Mouse (Mus musculus): ENCODE data around the gene Olfr1040. TPM values are rescaled to one million over a fixed set of nuclear protein-coding genes. Genes with fewer than 3 reads are reported as not detected.

Gene Olfr1040
- polyA plus RNA-seq, 1 experiment from 2014 or later = not detected

DNA sequence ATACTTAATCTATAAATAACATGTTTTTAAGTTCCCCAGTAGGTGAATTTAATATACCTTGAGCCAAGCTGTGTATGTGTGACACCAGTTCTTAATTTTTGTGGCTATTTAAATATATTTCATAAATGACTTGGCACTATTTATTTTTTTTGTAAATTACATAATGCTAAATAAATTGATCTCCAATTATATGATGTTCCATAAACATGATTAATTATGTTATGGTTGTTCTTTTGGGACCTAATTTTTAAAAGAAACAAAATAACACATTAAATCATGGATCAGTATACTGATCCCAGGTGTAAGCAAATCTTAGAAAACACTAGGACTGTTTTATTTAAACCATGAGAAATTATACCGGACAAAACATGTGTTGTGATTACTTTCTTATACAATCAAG, 10.7 kb downstream of the Olfr1040 start, which contains the start of gene Olfr1039:
Olfr1039 (minus strand) TSS at position 101 of the 400 bp plus-strand sequence.
- Histone ChIP-seq H3K27me3 (ENCODE audit: insufficient read depth, low read length) (no peaks in the 10 kb centered on the region), H3K9ac (no peak within 1 kb of the TSS), H3K36me3 (ENCODE audit: insufficient read depth) (no peaks in the 10 kb centered on the region), H3K4me1 (ENCODE audit: insufficient read depth) (no peaks in the 10 kb centered on the region), H3K4me2 (no peak within 1 kb of the TSS), H3K27ac (ENCODE audit: low read depth) (no peak within 1 kb of the TSS), H3K4me3 (ENCODE audit: low read depth, low read length) (no peak within 1 kb of the TSS), H3K9me3 (ENCODE audit: low read depth, low read length) (no peaks in the 10 kb centered on the region)
- no peak for DNase-seq
- no peak for ATAC-seq (ENCODE audit: insufficient read depth)
- TF ChIP-seq CTCF (IDR thresholded peaks at IDR 0.05; ENCODE audit: low read depth) = no peak
- 89% methylated on average over 1 of the region's 1 CpGs for WGBS

Other genes starting within 250 kb of the Olfr1040 start
- gene Olfr1024, start 241.7 kb downstream of the Olfr1040 start, polyA plus RNA-seq (2014; fragmentation: Nextera tagmentation; extraction: Ambion mirVana) = not detected in 2 replicates
- gene Olfr1025-ps1, start 231.5 kb downstream of the Olfr1040 start, polyA plus RNA-seq (2014; fragmentation: Nextera tagmentation; extraction: Ambion mirVana) = not detected in 2 replicates
- gene Olfr1026, start 225.2 kb downstream of the Olfr1040 start, polyA plus RNA-seq (2014; fragmentation: Nextera tagmentation; extraction: Ambion mirVana) = not detected in 2 replicates
- gene Olfr1028, start 196.3 kb downstream of the Olfr1040 start, polyA plus RNA-seq (2014; fragmentation: Nextera tagmentation; extraction: Ambion mirVana) = not detected in 2 replicates
- gene Olfr1029, start 172.8 kb downstream of the Olfr1040 start, polyA plus RNA-seq (2014; fragmentation: Nextera tagmentation; extraction: Ambion mirVana) = not detected in 2 replicates
- not detected in 2 replicates for gene Olfr1030, start 167.5 kb downstream of the Olfr1040 start, polyA plus RNA-seq (2014; fragmentation: Nextera tagmentation; extraction: Ambion mirVana)
- not detected in 2 replicates for gene Olfr1031, start 156.4 kb downstream of the Olfr1040 start, polyA plus RNA-seq (2014; fragmentation: Nextera tagmentation; extraction: Ambion mirVana)
- not detected in 2 replicates for gene Olfr1032, start 141.2 kb downstream of the Olfr1040 start, polyA plus RNA-seq (2014; fragmentation: Nextera tagmentation; extraction: Ambion mirVana)
- gene Olfr1033, start 126.1 kb downstream of the Olfr1040 start, polyA plus RNA-seq (2014; fragmentation: Nextera tagmentation; extraction: Ambion mirVana) = 0.61 and 2.8 TPM in 2 replicates
- gene Olfr1034, start 100.9 kb downstream of the Olfr1040 start, polyA plus RNA-seq (2014; fragmentation: Nextera tagmentation; extraction: Ambion mirVana) = not detected in 2 replicates
- not detected in 2 replicates for gene Olfr1036, start 72.7 kb downstream of the Olfr1040 start, polyA plus RNA-seq (2014; fragmentation: Nextera tagmentation; extraction: Ambion mirVana)
- not detected in 2 replicates for gene Olfr1037, start 59.3 kb downstream of the Olfr1040 start, polyA plus RNA-seq (2014; fragmentation: Nextera tagmentation; extraction: Ambion mirVana)
- not detected in 2 replicates for gene Olfr1039, start 10.8 kb downstream of the Olfr1040 start, polyA plus RNA-seq (2014; fragmentation: Nextera tagmentation; extraction: Ambion mirVana)
- gene Olfr1042, start 15.1 kb upstream of the Olfr1040 start, polyA plus RNA-seq (2014; fragmentation: Nextera tagmentation; extraction: Ambion mirVana) = not detected in 2 replicates
- not detected in 2 replicates for gene Olfr1043, start 20.8 kb upstream of the Olfr1040 start, polyA plus RNA-seq (2014; fragmentation: Nextera tagmentation; extraction: Ambion mirVana)
- gene Olfr1044, start 31.1 kb upstream of the Olfr1040 start, polyA plus RNA-seq (2014; fragmentation: Nextera tagmentation; extraction: Ambion mirVana) = not detected in 2 replicates
- not detected in 2 replicates for gene Olfr52, start 39.0 kb upstream of the Olfr1040 start, polyA plus RNA-seq (2014; fragmentation: Nextera tagmentation; extraction: Ambion mirVana)
- gene Olfr1045, start 56.3 kb upstream of the Olfr1040 start, polyA plus RNA-seq (2014; fragmentation: Nextera tagmentation; extraction: Ambion mirVana) = not detected in 2 replicates
- gene Olfr1046, start 72.6 kb upstream of the Olfr1040 start, polyA plus RNA-seq (2014; fragmentation: Nextera tagmentation; extraction: Ambion mirVana) = not detected in 2 replicates
- not detected in 2 replicates for gene Olfr1047, start 84.7 kb upstream of the Olfr1040 start, polyA plus RNA-seq (2014; fragmentation: Nextera tagmentation; extraction: Ambion mirVana)
- gene Olfr1048, start 93.6 kb upstream of the Olfr1040 start, polyA plus RNA-seq (2014; fragmentation: Nextera tagmentation; extraction: Ambion mirVana) = not detected in 2 replicates
- not detected in 2 replicates for gene Olfr1049, start 111.6 kb upstream of the Olfr1040 start, polyA plus RNA-seq (2014; fragmentation: Nextera tagmentation; extraction: Ambion mirVana)
- gene Olfr1051, start 132.4 kb upstream of the Olfr1040 start, polyA plus RNA-seq (2014; fragmentation: Nextera tagmentation; extraction: Ambion mirVana) = not detected in 2 replicates
- not detected in 2 replicates for gene Olfr1052, start 145.7 kb upstream of the Olfr1040 start, polyA plus RNA-seq (2014; fragmentation: Nextera tagmentation; extraction: Ambion mirVana)
- gene Olfr1053, start 168.6 kb upstream of the Olfr1040 start, polyA plus RNA-seq (2014; fragmentation: Nextera tagmentation; extraction: Ambion mirVana) = not detected in 2 replicates
- not detected in 2 replicates for gene Olfr1054, start 188.7 kb upstream of the Olfr1040 start, polyA plus RNA-seq (2014; fragmentation: Nextera tagmentation; extraction: Ambion mirVana)
- not detected in 2 replicates for gene Olfr1055, start 203.6 kb upstream of the Olfr1040 start, polyA plus RNA-seq (2014; fragmentation: Nextera tagmentation; extraction: Ambion mirVana)
- not detected in 2 replicates for gene Olfr1056, start 215.7 kb upstream of the Olfr1040 start, polyA plus RNA-seq (2014; fragmentation: Nextera tagmentation; extraction: Ambion mirVana)
- gene Olfr1057, start 231.7 kb upstream of the Olfr1040 start, polyA plus RNA-seq (2014; fragmentation: Nextera tagmentation; extraction: Ambion mirVana) = not detected in 2 replicates
- gene Olfr1058, start 241.8 kb upstream of the Olfr1040 start, polyA plus RNA-seq (2014; fragmentation: Nextera tagmentation; extraction: Ambion mirVana) = not detected in 2 replicates